Mouse (Mus musculus): Measurements from ENCODE around the gene Tomm22. TPM values are rescaled to one million over a fixed set of nuclear protein-coding genes. Genes with fewer than 3 reads are reported as not detected.

Tomm22 gene
- polyA plus RNA-seq, 1 experiment from 2014 or later, result 233 TPM

Other genes starting within 250 kb of the Tomm22 start
- 83.0 and 95.1 TPM in 2 replicates for gene Csnk1e, start 215.3 kb upstream of the Tomm22 start, polyA plus RNA-seq (2014; fragmentation: Nextera tagmentation; extraction: Ambion mirVana)
- 0.20 TPM in 1 of 2 replicates, not detected in the other for gene Kcnj4, start 165.6 kb upstream of the Tomm22 start, polyA plus RNA-seq (2014; fragmentation: Nextera tagmentation; extraction: Ambion mirVana)
- gene Kdelr3, start 154.4 kb upstream of the Tomm22 start, polyA plus RNA-seq (2014; fragmentation: Nextera tagmentation; extraction: Ambion mirVana), result 42.2 and 54.1 TPM in 2 replicates
- gene Ddx17, start 124.1 kb upstream of the Tomm22 start, polyA plus RNA-seq (2014; fragmentation: Nextera tagmentation; extraction: Ambion mirVana), result 49.1 and 57.6 TPM in 2 replicates
- 1.8 TPM in 2 replicates for gene Dmc1, start 65.8 kb upstream of the Tomm22 start, polyA plus RNA-seq (2014; fragmentation: Nextera tagmentation; extraction: Ambion mirVana)
- 0.66 and 2.0 TPM in 2 replicates for gene Fam227a, start 11.9 kb upstream of the Tomm22 start, polyA plus RNA-seq (2014; fragmentation: Nextera tagmentation; extraction: Ambion mirVana)
- gene Cby1, start 11.7 kb upstream of the Tomm22 start, polyA plus RNA-seq (2014; fragmentation: Nextera tagmentation; extraction: Ambion mirVana), result 47.6 and 48.7 TPM in 2 replicates
- gene Josd1, start 17.1 kb downstream of the Tomm22 start, polyA plus RNA-seq (2014; fragmentation: Nextera tagmentation; extraction: Ambion mirVana), result 17.5 and 18.2 TPM in 2 replicates
- gene Gtpbp1, start 20.0 kb downstream of the Tomm22 start, polyA plus RNA-seq (2014; fragmentation: Nextera tagmentation; extraction: Ambion mirVana), result 25.3 and 26.2 TPM in 2 replicates
- 6.7 and 7.7 TPM in 2 replicates for gene Sun2, start 71.7 kb downstream of the Tomm22 start, polyA plus RNA-seq (2014; fragmentation: Nextera tagmentation; extraction: Ambion mirVana)
- 36.0 and 40.9 TPM in 2 replicates for gene Dnal4, start 107.0 kb downstream of the Tomm22 start, polyA plus RNA-seq (2014; fragmentation: Nextera tagmentation; extraction: Ambion mirVana)
- 0.70 and 1.3 TPM in 2 replicates for gene Nptxr, start 133.9 kb downstream of the Tomm22 start, polyA plus RNA-seq (2014; fragmentation: Nextera tagmentation; extraction: Ambion mirVana)
- 0.54 TPM in 1 of 2 replicates, not detected in the other for gene Npcd, start 163.4 kb downstream of the Tomm22 start, polyA plus RNA-seq (2014; fragmentation: Nextera tagmentation; extraction: Ambion mirVana)
- gene Cbx6, start 163.8 kb downstream of the Tomm22 start, polyA plus RNA-seq (2014; fragmentation: Nextera tagmentation; extraction: Ambion mirVana), result 23.1 and 33.0 TPM in 2 replicates
- 12.9 and 13.3 TPM in 2 replicates for gene Apobec3, start 220.8 kb downstream of the Tomm22 start, polyA plus RNA-seq (2014; fragmentation: Nextera tagmentation; extraction: Ambion mirVana)